Mouse (Mus musculus) G1E (cell line): ENCODE data around the gene Ankrd54. TPM values are rescaled to one million over a fixed set of nuclear protein-coding genes. Genes with fewer than 3 reads are reported as not detected.

Experiments
- ATAC-seq: 2 replicates; pipeline ENCODE4 v1.8.0; 2016; ENCODE audit warnings: mild to moderate bottlenecking; ENCODE audit not compliant: insufficient number of reproducible peaks, poor library complexity, low FRiP score, severe bottlenecking; ENCODE audit errors: extremely low read depth
- DNase-seq: peaks from one replicate; pipeline ENCODE4 v3.0.0; 2012; ENCODE audit warnings: low spot score
- H3K27me3 ChIP-seq: 2 replicates; pipeline ENCODE4 v1.6.1; 2012; ENCODE audit warnings: mild to moderate bottlenecking, low read length, inconsistent platforms; ENCODE audit not compliant: insufficient read depth
- H3K36me3 ChIP-seq: replicated peaks from 2 replicates; pipeline ENCODE3; 2012; ENCODE audit warnings: mild to moderate bottlenecking, inconsistent platforms
- H3K4me1 ChIP-seq: 2 replicates; pipeline ENCODE4 v1.6.1; 2012; ENCODE audit warnings: low read depth, low read length, inconsistent platforms, mixed read lengths; ENCODE audit not compliant: insufficient read depth
- H3K4me3 ChIP-seq: 2 replicates; pipeline ENCODE4 v1.5.1; 2012; ENCODE audit warnings: low read depth, mild to moderate bottlenecking, inconsistent platforms, low read length, moderate library complexity, mixed read lengths
- H3K9me3 ChIP-seq: replicated peaks from 2 replicates; pipeline ENCODE4 v1.6.1; 2012; ENCODE audit warnings: inconsistent platforms
- CTCF ChIP-seq: IDR thresholded peaks from 2 replicates; pipeline ENCODE4 v1.5.1; 2012; ENCODE audit warnings: low read depth, low read length, inconsistent platforms, mixed read lengths
- GATA1 ChIP-seq: IDR thresholded peaks from 2 replicates; pipeline ENCODE4 v1.6.1; 2012; ENCODE audit warnings: borderline replicate concordance, low read length, inconsistent platforms, mixed read lengths
- GATA2 ChIP-seq: IDR thresholded peaks from 2 replicates; pipeline ENCODE4 v1.6.1; 2012; ENCODE audit warnings: low read depth, low read length, inconsistent platforms, borderline replicate concordance
- POLR2AphosphoS5 ChIP-seq: IDR thresholded peaks from 2 replicates; pipeline ENCODE4 v1.6.1; 2012; ENCODE audit warnings: low read depth, low read length, inconsistent platforms; ENCODE audit not compliant: insufficient replicate concordance
- TAL1 ChIP-seq: conservative IDR thresholded peaks from 2 replicates; pipeline ENCODE4 v1.6.1; 2012; ENCODE audit warnings: low read depth, low read length, inconsistent platforms, mixed read lengths
- polyA plus RNA-seq: library from polyadenylated mRNA; stranded (reverse); fragments of >175 nt; gene quantifications from 2 replicates; pipeline ENCODE4 v1.2.3, GENCODE M21; 2012
- total RNA-seq, 2 experiments: library from RNA; stranded (forward) in 1 of 2; stranded (reverse) in 1 of 2; fragments of 200-1000 nt in 1 of 2; fragments of >200 nt in 1 of 2; fragmentation: Nextera tagmentation in 1 of 2; gene quantifications; 2 replicates each; pipeline ENCODE4 v1.2.3; 2014 to 2017

Gene Ankrd54
- total RNA-seq (2014; fragmentation: Nextera tagmentation), result 15.7 and 23.7 TPM in 2 replicates
- total RNA-seq (2017), result 15.8 and 19.0 TPM in 2 replicates
- polyA plus RNA-seq, result 37.8 and 51.9 TPM in 2 replicates

GRCm38 (mm10) chr15:79062376-79063159, at the start of gene Ankrd54:
Gene Ankrd54, minus strand, starts transcription at chr15:79062893.
- peak; percentile 98 for ATAC-seq
- H3K9me3 ChIP-seq, result peaks cover 3% of the 10 kb centered on the region; the same call in 1 of the 2 replicates
- H3K27me3 ChIP-seq, result no peaks in the 10 kb centered on the region
- peak within 1 kb of the TSS; percentile 98 for H3K4me3 ChIP-seq
- DNase-seq, result peak; percentile 99
- H3K36me3 ChIP-seq, result peaks cover 38% of the 10 kb centered on the region
- H3K4me1 ChIP-seq, result peaks cover 54% of the 10 kb centered on the region
- no peak for TF ChIP-seq GATA1
- TF ChIP-seq TAL1, result no peak
- no peak for TF ChIP-seq CTCF
- TF ChIP-seq POLR2AphosphoS5, result no peak
- TF ChIP-seq GATA2, result no peak

GRCm38 (mm10) chr15:79111774-79112173, 49.1 kb upstream of the Ankrd54 start:
- TF ChIP-seq POLR2AphosphoS5, result no peak
- TF ChIP-seq GATA1, result no peak
- TF ChIP-seq GATA2, result no peak
- no peak for TF ChIP-seq TAL1
- TF ChIP-seq CTCF, result no peak
- peaks cover 27% of the 10 kb centered on the region for H3K4me1 ChIP-seq
- no peaks in the 10 kb centered on the region for H3K9me3 ChIP-seq
- peaks cover 28% of the 10 kb centered on the region for H3K27me3 ChIP-seq
- DNase-seq (no peak), ATAC-seq (no peak)
- peaks cover 40% of the 10 kb centered on the region for H3K36me3 ChIP-seq
- no peak overlapping the region for H3K4me3 ChIP-seq

GRCm38 (mm10) chr15:79110528-79110927, 47.8 kb upstream of the Ankrd54 start:
- ATAC-seq (no peak), DNase-seq (no peak)
- Histone ChIP-seq H3K4me3 (no peak overlapping the region), H3K27me3 (peaks cover 36% of the 10 kb centered on the region), H3K9me3 (no peaks in the 10 kb centered on the region), H3K36me3 (peaks cover 32% of the 10 kb centered on the region), H3K4me1 (peaks cover 34% of the 10 kb centered on the region)
- TF ChIP-seq GATA2 (no peak), TAL1 (no peak), POLR2AphosphoS5 (no peak), CTCF (no peak)

- DNase-seq (peak; percentile 33), ATAC-seq (no peak)
- Histone ChIP-seq H3K4me1 (peaks cover 35% of the 10 kb centered on the region), H3K9me3 (no peaks in the 10 kb centered on the region), H3K36me3 (peaks cover 27% of the 10 kb centered on the region), H3K27me3 (peaks cover 38% of the 10 kb centered on the region), H3K4me3 (peak overlapping the region; percentile 19; the same call in 1 of the 2 replicates)
- TF ChIP-seq POLR2AphosphoS5 (no peak), TAL1 (no peak), GATA2 (no peak), GATA1 (no peak), CTCF (no peak)
Measured at GRCm38 (mm10) chr15:79110031-79110430, 47.3 kb upstream of the Ankrd54 start.

GRCm38 (mm10) chr15:79109321-79109934, 46.7 kb upstream of the Ankrd54 start:
- Histone ChIP-seq H3K9me3 (no peaks in the 10 kb centered on the region), H3K4me1 (peaks cover 36% of the 10 kb centered on the region), H3K36me3 (peaks cover 21% of the 10 kb centered on the region), H3K4me3 (peak overlapping the region; percentile 80), H3K27me3 (peaks cover 42% of the 10 kb centered on the region)
- no peak; the same call in 1 of the 2 replicates for ATAC-seq
- no peak for TF ChIP-seq GATA2
- TF ChIP-seq GATA1, result no peak
- no peak for TF ChIP-seq CTCF
- TF ChIP-seq POLR2AphosphoS5, result no peak
- no peak for TF ChIP-seq TAL1
- peak; percentile 44 for DNase-seq
